Mouse (Mus musculus): ENCODE measurements at regions not wholly inside any gene's neighbourhood (a gene's known extent, or its start where the extent isn't known, plus 50 kb on each side); places are given as distances from the start of the nearest gene placed in this dataset.

DNA sequence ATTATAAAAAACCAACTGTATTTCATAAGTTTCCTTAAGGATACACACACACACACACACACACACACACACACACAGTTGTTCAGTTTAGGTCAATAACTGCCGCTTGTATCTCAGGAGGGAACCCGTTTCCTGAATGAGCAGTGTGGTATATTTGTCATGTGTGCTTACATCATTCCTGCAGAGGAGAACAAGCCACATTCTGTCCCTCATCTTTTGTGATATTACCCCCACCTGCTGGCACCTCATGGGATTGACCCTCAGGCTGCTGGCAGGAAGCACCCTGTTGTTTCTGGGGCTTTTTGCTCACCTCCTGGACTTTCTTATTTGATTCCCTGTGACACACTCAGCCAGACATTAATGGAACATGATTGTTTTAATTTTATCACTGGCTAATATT is 66.4 kb upstream of the Htr1a start:
- Histone ChIP-seq H3K27me3 (ENCODE audit: insufficient read depth, low read length) (no peaks in the 10 kb centered on the region), H3K4me3 (replicated peaks; ENCODE audit: low read length) (no peak overlapping the region), H3K4me1 (replicated peaks; ENCODE audit: low read depth, low read length) (no peaks in the 10 kb centered on the region), H3K9me3 (ENCODE audit: low read length) (no peaks in the 10 kb centered on the region), H3K36me3 (ENCODE audit: insufficient read depth, low read length) (no peaks in the 10 kb centered on the region)
- no peak for TF ChIP-seq POU5F1 (IDR thresholded peaks at IDR 0.05; ENCODE audit: borderline replicate concordance, low read length)
- TF ChIP-seq CTCF (conservative IDR thresholded peaks at IDR 0.05; ENCODE audit: low read length): peak; percentile 44

DNA sequence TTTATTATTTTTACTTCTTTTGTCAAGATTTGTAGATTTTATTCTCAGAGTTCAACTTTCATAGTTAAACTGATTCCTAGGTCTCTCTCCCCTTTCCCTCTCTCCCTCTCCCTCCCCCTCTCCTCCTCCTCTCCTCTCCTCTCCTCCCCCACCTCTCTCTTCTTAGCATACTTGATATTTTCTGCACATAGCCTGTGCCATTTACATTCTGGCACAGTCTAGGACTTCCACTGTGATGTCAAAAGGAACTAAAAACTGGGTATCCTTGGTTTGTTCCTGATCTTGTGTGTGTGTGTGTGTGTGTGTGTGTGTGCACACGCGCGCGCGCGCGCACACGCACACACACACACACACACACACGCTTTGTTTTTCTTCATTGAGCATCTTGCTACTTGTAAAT is 64.9 kb upstream of the Htr1a start:
- H3K4me1 ChIP-seq (replicated peaks; ENCODE audit: low read depth, low read length): no peaks in the 10 kb centered on the region
- H3K4me3 ChIP-seq (replicated peaks; ENCODE audit: low read length): no peak overlapping the region
- TF ChIP-seq CTCF (conservative IDR thresholded peaks at IDR 0.05; ENCODE audit: low read length) (no peak), NANOG (IDR thresholded peaks at IDR 0.05; ENCODE audit: borderline replicate concordance, low read length) (no peak), POU5F1 (IDR thresholded peaks at IDR 0.05; ENCODE audit: borderline replicate concordance, low read length) (no peak)
- peaks cover 11% of the 10 kb centered on the region; the same call in 1 of the 2 replicates for H3K9me3 ChIP-seq (ENCODE audit: low read length)
- no peaks in the 10 kb centered on the region for H3K27me3 ChIP-seq (ENCODE audit: insufficient read depth, low read length)
- no peaks in the 10 kb centered on the region for H3K36me3 ChIP-seq (ENCODE audit: insufficient read depth, low read length)

DNA sequence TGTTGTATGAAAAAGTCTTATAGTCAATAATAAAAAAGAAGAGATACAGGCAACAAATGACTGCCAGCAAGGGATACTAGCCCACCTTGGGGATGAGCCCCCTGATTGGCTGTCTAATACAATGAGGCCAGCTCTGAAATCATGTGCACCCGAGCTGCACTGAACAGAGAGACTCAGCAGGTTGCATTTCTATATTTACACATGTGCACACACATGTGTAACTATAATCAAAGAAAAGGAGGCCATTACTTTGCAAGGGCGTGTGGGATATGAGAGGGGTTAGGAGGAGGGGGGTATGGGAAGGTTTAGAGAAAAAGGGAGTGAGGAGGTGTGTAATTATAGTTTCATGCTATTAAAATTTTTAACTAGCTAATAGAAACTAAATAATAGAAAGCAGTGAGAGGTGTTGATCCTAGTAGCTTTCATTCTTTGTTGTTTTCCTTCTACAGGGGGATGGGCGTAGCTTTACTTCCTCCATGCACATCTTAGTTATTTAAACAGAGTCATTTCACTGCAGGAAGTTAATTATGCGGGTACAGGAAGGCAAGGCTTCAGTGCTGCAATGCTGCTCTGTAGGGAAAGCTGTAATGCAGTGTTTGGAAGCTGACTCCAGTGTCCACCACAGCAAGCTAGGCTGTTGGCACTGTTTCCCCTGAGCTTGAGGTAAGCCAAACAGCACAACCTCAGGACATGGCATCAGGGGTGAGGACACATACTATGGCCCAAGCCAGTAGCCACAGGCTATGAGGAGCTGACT is 56.2 kb upstream of the Htr1a start:
- Histone ChIP-seq H3K27me3 (ENCODE audit: insufficient read depth, low read length) (no peaks in the 10 kb centered on the region), H3K4me3 (replicated peaks; ENCODE audit: low read length) (no peak overlapping the region), H3K9me3 (ENCODE audit: low read length) (peaks cover 11% of the 10 kb centered on the region; the same call in 1 of the 2 replicates), H3K4me1 (replicated peaks; ENCODE audit: low read depth, low read length) (0 out of 2 replicates have a peak, but pooled peaks cover 4% of the 10 kb centered on the region), H3K36me3 (ENCODE audit: insufficient read depth, low read length) (no peaks in the 10 kb centered on the region)
- TF ChIP-seq NANOG (IDR thresholded peaks at IDR 0.05; ENCODE audit: borderline replicate concordance, low read length) (no peak), CTCF (conservative IDR thresholded peaks at IDR 0.05; ENCODE audit: low read length) (no peak), POU5F1 (IDR thresholded peaks at IDR 0.05; ENCODE audit: borderline replicate concordance, low read length) (no peak)

Measured in E14TG2a.4 (cell line).